Mouse (Mus musculus) C2C12 (cell line): ENCODE data around the gene Rab11fip5.

ENCODE experiments used
- CTCF ChIP-seq: IDR thresholded peaks from one replicate; pipeline ENCODE4 v1.5.1; 2011; ENCODE audit not compliant: control insufficient read depth, insufficient read depth, insufficient read length
- MAX ChIP-seq: IDR thresholded peaks from one replicate; pipeline ENCODE4 v1.6.1; 2011; ENCODE audit warnings: mild to moderate bottlenecking, control low read depth
- MYOD1 ChIP-seq: IDR thresholded peaks from one replicate; pipeline ENCODE4 v1.6.1; 2011; ENCODE audit warnings: low read depth; ENCODE audit not compliant: control insufficient read depth, insufficient read length
- USF1 ChIP-seq: IDR thresholded peaks from one replicate; pipeline ENCODE4 v1.6.1; 2011; ENCODE audit warnings: low read depth, mild to moderate bottlenecking, control low read depth, moderate library complexity

- TF ChIP-seq CTCF (no peak), MAX (no peak), USF1 (no peak), MYOD1 (no peak)
Measured at GRCm38 (mm10) chr6:85377066-85377734, 2.8 kb upstream of the Rab11fip5 start.
